Mouse (Mus musculus): ENCODE data around the gene Lonrf2.

Gene Lonrf2

DNA sequence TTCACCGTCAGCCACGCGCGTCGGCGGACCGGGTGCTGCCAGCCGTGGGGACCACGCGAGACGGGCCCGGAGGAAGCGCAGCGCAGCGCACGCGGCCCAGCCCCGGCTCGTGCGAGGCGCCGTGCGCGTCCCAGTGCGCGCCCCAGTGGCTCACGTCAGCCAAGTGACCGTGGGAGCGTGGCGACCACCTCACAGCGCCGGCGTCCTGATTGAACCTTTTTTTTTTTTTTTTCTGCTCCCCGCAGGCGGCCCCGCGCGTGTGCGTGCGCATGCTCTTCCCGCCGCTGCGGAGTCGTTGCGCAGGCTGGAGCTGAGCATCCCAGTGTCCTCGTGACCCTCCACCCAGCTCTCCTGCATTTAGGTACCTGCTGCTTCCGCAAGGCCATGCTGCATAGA lies at the start of gene Lonrf2:
TSS of gene Lonrf2 (minus strand) at position 235 of the 396 bp plus-strand sequence.
- no peak for DNase-seq (ENCODE audit: low spot score)

DNA sequence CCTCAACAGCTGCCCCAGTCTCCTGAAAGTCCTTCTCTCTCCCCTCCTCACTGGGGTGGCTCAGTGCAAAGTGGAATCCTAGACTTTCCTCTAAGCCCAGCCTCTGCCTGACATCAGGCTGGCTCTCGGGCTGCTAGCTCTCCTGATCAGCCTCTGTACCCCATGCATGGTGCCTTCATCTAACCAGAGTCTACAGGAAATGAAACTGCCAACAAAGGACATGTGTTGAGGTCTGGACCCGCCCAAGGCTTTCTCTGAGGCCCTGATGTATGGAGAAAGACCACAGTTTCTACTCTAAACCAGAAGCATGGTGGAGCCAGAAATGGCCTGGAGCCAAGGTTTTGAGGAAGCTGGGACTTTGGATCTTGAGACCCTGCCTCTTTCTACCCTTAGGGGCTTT lies 49.4 kb upstream of the Lonrf2 start:
- DNase-seq (ENCODE audit: low spot score), result no peak

DNA sequence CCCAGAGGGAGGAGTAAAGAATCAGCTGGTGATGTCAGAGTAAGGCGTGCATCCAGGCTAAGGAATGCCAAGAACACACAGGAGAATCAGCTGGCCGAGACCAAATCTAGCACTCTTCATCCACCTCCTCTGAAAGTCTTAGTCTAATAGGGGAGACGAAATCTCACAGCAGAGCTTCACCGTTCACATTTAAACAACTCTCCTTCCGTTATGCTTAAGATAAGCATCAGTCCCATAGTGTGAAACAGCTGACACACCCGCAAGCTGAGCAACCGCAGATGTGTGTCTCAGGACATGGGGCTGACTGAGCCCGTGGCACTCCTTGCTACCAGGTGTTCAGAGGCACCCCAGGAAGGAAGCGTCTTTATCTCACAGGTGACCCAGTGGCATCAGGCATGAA lies 47.3 kb upstream of the Lonrf2 start:
- DNase-seq (ENCODE audit: low spot score), result no peak

DNA sequence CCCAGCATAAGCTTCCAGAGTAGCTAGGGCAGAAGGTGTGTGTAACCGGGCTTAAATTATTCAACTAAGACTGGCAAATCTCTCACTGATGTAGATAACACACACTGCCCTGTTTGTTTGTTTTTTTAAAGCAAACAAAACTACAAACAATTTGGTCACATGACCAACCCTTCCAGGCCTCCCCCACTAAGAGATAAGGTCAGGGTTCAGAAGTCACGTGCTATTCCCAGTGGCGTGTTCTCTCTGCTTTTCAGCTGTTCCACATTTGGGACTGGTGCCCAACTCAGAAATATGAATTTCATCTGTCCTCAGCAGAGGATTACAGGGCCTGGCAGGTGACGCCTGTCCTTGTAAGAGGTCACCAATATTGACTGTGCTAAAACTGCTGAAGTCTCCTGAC lies 46.2 kb upstream of the Lonrf2 start:
- no peak for DNase-seq (ENCODE audit: low spot score)

DNA sequence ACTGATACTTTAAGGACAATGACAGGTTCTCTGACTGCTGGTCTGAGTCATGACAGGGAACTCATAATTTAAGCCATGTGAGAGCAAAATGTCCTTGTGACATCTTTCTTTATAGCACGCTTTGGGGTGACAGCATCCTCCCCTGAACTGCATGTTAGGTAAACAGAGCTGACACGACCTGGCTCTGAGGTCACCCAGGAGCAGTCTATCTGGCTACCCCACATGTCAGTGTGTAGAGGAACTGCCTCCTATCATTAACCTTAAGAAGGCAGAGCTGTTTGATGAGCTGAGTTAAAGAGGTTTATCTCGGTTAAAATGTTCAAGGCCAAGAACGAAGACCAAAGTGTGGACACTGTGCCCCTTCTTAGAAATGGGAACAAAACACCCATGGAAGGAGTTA lies 44.9 kb upstream of the Lonrf2 start:
- DNase-seq (ENCODE audit: low spot score), result no peak

DNA sequence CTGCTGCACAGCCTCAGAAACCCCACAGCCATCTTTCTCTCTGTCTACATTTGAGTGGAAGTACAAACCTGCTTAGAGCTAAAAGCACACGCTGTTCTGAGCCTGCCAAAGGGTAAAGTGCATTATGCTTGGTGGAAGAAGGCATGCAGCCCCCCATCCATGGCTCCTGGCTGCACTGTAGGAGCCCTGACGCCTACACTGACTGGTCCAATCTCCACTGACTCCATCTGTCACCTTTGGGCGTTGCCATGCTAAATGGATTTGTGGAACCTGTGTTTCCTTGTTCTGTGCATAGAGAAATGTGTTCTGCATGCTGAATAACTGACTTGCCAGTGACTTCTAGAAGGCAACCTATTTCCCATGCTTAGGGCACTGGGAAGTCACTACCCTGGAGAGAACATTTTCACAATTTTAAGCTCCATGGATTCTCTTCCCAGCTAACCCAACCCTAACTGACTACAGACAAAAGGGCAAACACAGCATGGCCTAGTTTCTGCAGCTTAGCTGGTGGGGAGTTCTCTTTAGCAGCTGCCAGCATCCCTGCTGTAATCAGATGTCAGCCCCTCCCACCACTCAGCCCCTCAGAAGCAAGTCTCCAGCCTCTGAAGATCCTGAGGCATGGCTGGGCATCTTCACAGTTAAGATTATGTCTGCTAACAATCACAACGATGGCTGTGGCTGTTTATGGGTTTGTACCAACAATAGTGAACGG lies 40.3 kb upstream of the Lonrf2 start:
- DNase-seq (ENCODE audit: low spot score), result no peak

DNA sequence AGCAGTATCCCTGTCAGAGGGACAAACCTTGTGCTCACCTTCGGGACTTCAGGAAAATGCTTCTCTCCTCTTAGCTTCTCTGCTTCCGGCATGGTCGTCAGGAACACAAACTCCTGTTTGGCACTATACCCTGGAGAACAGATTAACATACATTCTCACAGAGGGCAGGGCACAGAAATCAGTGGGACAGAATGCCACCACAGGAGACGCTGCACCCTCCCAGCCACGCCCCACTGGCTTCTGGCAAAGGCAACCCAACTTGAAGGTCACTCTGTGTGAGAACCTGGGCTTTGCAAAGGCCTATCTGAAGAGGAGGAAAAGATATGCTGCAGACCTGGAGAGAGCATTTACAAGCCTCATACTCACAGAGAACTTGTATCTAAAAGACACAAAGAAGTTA lies 37.4 kb upstream of the Lonrf2 start:
- no peak for DNase-seq (ENCODE audit: low spot score)

DNA sequence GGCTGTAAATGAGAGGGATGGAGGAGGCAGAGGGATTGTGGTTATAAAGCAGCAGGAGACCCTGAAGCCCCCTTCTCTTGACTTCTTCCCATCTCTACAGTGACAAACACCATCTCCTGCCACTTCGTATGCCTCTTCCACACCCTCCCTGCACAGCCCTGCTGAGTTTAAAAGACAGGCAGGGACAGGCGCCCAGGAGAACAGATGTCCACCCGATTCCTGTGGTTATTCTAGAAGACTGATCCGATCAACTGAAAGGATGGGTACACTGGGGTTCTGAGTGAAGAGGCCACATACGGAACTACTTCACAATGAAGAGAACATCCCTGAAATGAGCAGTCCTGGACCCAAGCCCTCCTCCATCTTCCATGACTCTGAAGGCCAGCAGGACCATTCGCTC lies 35.3 kb upstream of the Lonrf2 start:
- no peak for DNase-seq (ENCODE audit: low spot score)

DNA sequence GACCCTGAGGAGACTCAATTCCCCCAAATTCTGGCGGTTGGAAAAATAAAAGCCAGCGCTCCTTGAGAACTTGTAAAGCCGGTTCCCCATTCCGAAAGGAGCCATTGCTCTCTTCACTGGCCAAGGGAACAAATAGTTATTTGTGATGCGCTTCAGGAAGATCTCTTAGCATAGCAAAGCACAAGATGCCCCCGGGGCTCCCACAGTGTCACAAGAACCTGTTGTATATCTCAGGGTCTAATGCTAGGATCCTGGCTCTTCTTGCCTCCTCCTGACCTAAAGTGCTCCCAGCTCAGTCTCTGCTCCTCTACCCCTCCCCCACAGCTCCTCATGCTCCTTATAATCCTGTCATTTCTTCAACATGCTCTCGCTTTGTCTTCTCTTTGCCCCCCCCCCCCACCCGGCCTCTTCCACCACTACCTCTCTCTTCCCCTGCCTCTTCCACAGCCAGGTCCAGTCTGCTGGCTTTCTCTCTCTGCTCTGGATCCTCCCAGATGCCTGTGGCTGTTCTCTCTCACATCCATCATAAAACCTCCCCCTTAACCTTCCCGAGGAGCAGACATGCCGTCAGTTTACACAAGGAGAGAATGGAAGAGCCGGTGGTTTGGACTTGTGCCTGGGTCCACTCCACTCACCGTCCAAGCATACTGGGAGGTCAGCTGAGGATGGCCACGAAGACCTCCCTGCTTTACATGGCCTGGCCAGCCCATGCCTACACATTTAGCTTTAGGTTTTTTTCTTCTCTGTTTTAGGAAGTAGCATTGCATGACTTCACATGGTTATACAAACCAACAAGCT lies 33.1 kb upstream of the Lonrf2 start:
- DNase-seq (ENCODE audit: low spot score), result no peak

DNA sequence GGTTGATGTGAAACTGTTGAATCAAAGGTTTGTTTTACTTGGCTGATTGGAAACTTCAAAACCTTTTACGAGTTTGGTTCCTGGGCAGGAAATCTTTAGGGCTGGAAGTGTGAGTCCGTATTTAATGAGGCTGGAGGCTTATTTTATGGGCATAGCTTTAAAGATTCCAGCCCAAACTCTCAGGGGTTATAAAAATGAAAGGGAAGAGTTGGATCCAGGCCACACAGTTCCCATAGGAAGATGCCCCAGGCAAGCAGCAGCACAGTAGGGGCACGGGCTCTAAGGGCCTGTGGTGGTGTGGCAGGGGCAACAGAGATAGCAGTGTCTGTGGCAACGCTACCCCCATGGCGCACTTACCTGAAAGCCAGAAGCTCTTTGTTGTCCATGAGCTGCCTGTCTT lies 29.7 kb upstream of the Lonrf2 start:
- DNase-seq (ENCODE audit: low spot score), result no peak

DNA sequence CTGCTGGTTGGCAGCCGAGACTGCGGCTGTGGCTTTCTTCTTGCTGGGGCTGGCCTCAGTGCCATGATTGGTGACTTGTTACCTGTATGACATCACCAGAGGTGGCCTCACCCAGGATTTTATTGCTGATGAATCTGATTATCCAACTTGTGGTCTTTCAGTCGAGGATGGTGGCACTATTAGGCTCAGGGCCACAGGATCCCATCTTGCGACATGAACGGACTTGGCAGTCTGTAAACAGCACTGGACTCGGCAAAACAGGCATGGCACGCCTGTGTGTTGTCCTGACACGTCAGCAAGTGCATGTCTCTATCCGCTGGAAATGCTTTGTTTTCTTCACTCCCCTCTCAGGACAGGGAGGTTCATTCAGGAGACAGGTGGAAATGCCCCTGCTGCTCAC lies 27.8 kb upstream of the Lonrf2 start:
- DNase-seq (ENCODE audit: low spot score), result no peak

DNA sequence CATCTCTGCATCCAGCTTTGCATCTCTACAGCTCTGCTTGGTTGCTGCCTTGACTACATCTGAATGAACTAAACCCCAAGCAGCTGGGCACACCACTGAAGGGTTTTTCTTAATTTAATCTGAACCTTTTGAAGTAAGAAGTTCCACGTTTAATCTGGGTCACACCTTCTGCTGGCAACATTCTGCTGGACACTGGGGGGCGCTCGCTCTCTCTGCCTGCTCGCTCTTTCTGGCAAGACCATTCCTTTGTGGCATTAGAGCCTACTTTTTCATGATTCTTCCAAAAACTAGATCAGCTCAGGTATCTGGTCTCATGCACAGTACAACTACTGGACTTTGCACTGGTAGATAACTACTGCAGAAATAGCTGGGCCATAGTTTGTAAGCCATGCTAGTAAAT lies 25.7 kb upstream of the Lonrf2 start:
- DNase-seq (ENCODE audit: low spot score), result no peak

DNA sequence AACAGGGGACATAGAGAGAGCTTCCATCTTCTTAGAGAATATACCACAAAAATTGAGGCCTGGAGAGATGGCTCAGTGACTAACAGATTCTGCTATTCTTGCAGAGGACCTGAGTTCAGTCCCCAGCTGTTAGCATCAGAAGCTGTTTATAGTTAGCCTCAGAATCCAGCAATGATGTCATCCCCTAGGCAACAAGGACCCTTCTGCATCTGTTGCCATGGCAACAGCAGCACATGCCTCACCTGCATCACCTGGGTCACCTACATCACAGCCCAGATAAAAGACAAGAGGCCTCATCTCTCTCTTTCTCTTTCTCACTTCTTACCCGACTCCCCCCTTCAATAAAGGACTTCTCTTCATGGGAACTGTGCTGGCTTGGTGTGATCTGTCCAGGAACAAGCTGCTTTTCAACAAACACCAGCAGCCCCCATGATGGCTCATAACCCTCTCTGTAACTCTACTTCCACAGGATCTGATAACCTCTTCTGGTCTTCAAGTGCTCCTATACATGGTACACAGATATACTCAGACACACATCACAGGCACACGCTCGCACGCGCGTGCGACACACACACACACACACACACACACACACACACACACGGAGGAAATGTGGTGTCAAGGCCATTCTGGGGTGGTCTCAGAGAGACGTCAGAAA lies 24.5 kb upstream of the Lonrf2 start:
- DNase-seq (ENCODE audit: low spot score), result no peak

DNA sequence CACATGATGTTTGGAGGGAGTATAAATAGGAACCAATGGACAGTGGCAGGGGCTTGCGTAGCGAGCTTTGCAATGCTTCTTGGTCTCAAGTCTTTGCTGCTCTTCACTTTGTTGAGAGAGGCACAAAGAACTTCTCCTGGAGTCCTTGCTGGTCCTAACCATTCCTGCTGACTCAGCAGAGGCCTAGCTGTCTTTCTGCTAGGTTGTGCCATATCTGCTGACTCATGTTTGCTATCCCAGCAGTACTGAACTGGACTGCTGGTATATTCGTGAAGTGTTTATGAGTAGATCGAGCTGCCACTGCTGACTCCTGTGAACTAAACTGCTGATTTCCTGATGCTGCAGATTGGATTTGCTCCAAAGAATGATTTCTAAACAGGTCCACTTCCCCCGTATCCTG lies 23.7 kb upstream of the Lonrf2 start:
- DNase-seq (ENCODE audit: low spot score), result no peak

DNA sequence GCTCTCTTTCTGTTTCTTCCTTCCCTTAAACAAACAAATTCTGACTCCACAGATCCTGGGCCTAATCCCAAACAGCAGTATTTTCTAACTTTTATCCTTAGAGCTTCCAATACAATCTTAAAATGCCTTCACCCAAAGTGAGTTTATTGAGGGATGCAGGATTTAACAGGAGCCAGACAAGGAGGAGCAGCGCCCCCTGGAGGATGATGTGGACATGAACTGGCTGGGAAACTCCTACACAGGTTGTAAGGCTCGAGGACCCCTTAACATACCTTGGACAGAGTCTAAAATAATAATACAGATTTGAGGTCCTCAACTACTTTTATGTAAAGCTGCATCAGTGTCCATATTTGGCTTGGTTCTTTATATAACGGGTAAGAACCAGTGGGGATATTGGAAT lies 19.7 kb upstream of the Lonrf2 start:
- DNase-seq (ENCODE audit: low spot score), result no peak

DNA sequence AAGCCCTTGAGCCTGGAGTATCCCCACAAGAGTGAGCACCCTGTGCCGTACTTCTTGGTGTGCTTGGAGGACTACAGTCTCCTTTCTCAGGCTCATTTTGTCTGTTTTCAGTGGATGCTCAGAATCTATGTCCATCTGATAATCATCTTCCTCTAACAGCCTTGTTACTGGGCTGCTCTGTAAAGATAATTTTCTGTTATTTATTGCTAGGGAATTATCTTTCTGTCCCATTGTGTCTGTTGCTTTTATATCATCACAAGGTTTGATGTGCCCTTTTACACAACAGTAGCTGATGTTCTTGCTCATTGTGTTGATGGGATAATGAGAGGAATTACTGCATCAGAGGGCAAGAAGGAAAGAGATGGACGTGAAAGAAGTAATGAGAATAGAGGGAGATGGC lies 15.7 kb upstream of the Lonrf2 start:
- no peak for DNase-seq (ENCODE audit: low spot score)

DNA sequence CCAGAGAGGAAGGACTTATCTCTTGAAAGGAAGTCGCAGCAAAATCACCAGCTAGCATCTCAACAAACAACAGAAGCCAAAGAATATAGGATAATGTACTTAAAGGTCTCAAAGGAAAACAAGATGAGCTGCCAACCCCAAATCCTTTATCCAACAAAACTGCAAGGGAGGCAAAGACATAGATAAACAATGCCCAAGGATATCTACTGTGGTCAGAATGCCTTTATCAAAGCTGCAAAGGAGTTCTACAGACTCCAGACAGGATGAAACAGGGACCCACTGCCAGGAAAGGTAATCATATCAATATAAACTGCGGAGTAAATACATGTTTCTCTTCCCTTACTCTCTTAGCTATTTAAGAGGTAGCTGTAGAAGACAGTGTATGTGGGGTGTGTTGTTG lies 14.1 kb upstream of the Lonrf2 start:
- DNase-seq (ENCODE audit: low spot score), result no peak

DNA sequence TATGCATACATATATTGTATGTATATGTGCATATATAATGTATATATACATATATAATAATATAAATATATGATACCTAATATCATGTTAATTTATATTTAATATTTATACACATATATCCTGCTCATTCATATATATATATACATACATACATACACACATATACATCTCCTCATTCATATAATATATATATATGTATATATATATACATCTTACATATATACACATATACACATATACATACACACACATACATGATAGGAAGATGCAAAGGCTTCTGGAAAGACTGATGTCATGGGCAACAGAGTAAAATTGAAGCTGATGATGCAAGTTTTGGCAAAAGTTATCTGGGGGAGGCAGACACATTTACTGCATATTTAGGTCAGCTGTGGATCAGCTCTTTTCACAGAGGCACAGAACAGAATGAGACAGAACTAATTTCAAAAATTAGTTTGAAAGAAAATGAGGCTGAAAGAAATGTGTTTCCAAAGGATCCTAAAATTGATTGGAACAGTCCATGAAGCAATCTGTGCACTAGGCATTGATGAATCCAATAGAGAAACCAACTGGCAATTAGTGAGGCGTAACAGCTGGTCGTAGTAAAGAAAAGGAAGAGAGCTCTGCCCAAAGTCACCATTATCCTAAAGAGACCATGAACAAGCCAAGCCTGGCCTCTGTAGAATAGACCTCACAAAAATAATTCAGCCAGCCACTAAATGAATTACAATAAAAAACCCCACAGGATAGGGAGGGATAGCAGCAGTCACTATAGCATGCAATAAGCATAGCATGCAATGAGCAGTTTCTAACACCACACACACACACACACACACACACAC lies 12.2 kb upstream of the Lonrf2 start:
- DNase-seq (ENCODE audit: low spot score), result no peak

DNA sequence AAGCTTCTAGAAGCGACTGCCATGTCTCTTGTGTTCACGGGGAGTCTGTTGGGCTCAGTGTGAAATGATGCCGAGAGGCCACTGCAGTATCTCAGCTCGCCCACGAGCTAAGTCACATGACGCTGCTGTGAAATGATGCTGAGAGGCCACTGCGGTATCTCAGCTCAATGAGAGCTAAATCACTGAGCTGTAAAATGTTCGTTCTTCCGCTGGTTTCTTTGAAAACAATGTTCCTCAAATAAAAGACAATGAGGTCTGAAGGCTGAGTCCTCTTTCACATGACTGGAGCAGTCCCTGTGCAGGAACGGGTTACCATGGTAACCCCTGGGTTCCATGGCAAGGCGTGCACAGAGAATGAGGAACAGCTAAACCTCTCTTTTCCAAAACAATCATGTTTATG lies 11.5 kb upstream of the Lonrf2 start:
- DNase-seq (ENCODE audit: low spot score), result no peak

DNA sequence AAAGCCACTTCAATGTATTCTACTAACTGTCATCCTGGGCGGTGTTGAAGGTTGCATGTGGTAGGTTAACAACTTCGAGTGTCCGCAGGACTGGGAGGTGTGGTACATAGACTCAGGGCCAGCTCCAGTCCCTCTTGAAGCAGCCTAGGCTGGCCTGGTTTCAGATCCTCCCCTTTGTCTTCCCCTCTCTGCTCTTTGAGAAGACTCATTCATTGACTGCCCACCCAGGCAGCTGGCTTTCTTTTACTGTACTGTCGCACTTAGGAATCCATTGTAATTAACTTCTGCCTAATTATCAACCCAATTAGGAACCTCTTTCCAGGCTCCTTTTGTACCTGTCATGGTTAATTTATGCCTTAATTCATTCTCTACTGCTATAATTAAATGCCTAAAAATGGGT lies 6.8 kb upstream of the Lonrf2 start:
- DNase-seq (ENCODE audit: low spot score), result no peak

DNA sequence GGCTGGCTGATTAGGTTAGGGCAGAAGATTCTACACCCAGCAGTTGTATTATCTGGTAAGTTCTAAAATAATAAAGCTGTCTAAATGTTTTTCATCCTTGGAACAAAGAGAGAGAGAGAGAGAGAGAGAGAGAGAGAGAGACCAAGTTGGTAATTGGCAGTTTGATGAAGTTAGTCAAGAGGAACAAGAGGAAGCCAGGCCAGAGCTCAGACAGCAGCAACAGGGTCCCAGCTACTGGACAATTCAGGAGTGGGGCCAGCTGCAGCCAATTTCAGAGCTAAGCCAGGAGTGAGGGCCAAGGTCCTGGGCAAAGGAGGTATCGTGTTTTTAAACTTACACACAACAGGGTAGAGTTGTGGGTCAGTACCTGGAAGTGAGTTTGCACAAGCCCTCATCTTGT lies 6.3 kb upstream of the Lonrf2 start:
- no peak for DNase-seq (ENCODE audit: low spot score)

DNA sequence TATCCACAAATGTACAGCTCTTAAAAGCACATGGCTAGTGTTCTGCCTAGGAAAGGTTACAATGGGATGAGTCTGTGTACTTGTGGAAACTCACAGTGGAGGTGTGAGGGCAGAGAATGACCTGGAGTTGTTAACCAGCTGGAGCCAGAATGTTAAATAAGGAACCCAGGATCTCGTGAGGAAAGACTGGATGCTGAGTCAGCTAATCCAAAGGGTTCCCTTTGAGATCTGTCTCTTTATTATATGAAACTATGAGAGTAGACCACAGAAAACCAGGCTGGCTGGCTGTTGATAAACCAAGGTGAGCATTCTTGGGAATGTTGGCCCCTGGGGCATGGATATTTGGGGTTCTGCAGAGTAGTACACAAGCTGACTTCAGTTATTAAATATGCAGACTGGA lies 3.4 kb upstream of the Lonrf2 start:
- no peak for DNase-seq (ENCODE audit: low spot score)
